Mouse (Mus musculus) hindbrain, embryonic 13.5 days (tissue): ENCODE data around the gene Sfmbt2. TPM values are rescaled to one million over a fixed set of nuclear protein-coding genes. Genes with fewer than 3 reads are reported as not detected.

Source experiments
- ATAC-seq: fragments of 200-750 bp; cut with Nextera tagmentation; 2 replicates; pipeline ENCODE4 v1.8.0; 2017; ENCODE audit warnings: moderate TSS enrichment; ENCODE audit not compliant: low FRiP score
- H3K27ac ChIP-seq: fragments of 300-500 bp; sonication (generic); 2 replicates; pipeline ENCODE4 v1.5.1; 2015; ENCODE audit warnings: inconsistent platforms, mild to moderate bottlenecking, moderate library complexity
- H3K27me3 ChIP-seq: fragments of 300-500 bp; sonication (generic); 2 replicates; pipeline ENCODE4 v1.6.1; 2015; ENCODE audit warnings: mild to moderate bottlenecking, inconsistent platforms
- H3K36me3 ChIP-seq: fragments of 300-500 bp; sonication (generic); 2 replicates; pipeline ENCODE4 v1.6.1; 2015; ENCODE audit warnings: mild to moderate bottlenecking, inconsistent platforms
- H3K4me1 ChIP-seq: fragments of 300-500 bp; sonication (generic); replicated peaks from 2 replicates; pipeline ENCODE4 v1.6.1; 2015; ENCODE audit warnings: inconsistent platforms
- H3K4me2 ChIP-seq: fragments of 300-500 bp; sonication (generic); 2 replicates; pipeline ENCODE4 v1.6.1; 2015; ENCODE audit warnings: inconsistent platforms, mild to moderate bottlenecking, moderate library complexity
- H3K4me3 ChIP-seq: fragments of 300-500 bp; sonication (generic); 2 replicates; pipeline ENCODE4 v1.5.1; 2015; ENCODE audit warnings: mild to moderate bottlenecking, inconsistent platforms
- H3K9ac ChIP-seq: fragments of 300-500 bp; sonication (generic); 2 replicates; pipeline ENCODE4 v1.6.1; 2015; ENCODE audit warnings: mild to moderate bottlenecking, inconsistent platforms
- H3K9me3 ChIP-seq: fragments of 300-500 bp; sonication (generic); 2 replicates; pipeline ENCODE4 v1.6.1; 2016; ENCODE audit warnings: inconsistent platforms
- WGBS: fragments of 180-500 bp; shearing (Covaris S2); methylation state at CpG from one replicate; pipeline ENCODE4 v1.1.7; 2015; 5-methylcytosine and 5-hydroxymethylcytosine counted together
- polyA plus RNA-seq: library from polyadenylated mRNA; unstranded; fragments of >200 nt; fragmentation: Nextera tagmentation; extraction: Ambion mirVana; gene quantifications from 2 replicates; pipeline ENCODE4 v1.2.1, GENCODE M21; 2015

Sfmbt2 gene
- polyA plus RNA-seq, 1 experiment from 2014 or later: 4.6 TPM

DNA sequence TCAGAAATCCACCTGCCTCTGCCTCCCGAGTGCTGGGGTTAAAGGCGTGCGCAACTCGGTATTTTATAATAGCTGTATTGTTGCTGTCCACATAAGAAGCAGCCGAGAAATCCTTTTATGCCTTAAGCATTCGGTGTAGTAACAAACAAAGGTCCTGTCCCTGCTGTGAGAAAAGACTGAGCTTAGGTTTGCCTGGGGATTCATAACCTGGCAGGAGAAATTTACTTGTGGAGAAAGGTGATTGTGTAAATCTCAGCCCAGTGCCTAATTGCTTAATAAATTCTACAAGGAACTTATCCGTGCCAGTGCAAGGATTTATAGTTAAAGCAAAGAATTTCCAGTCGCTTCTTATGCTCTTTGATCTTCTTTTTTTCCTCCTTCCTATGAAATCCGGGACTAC lies 71.5 kb downstream of the Sfmbt2 start:
- 82% methylated on average over 9 of the region's 9 CpGs for WGBS
- H3K27ac ChIP-seq: no peak overlapping the region
- 0 out of 2 replicates have a peak, but pooled peaks cover 4% of the 10 kb centered on the region for H3K4me1 ChIP-seq
- H3K4me2 ChIP-seq: no peak overlapping the region
- H3K9me3 ChIP-seq: no peaks in the 10 kb centered on the region
- H3K36me3 ChIP-seq: no peaks in the 10 kb centered on the region
- no peak overlapping the region for H3K9ac ChIP-seq
- no peaks in the 10 kb centered on the region for H3K27me3 ChIP-seq
- no peak for ATAC-seq
- no peak overlapping the region for H3K4me3 ChIP-seq

DNA sequence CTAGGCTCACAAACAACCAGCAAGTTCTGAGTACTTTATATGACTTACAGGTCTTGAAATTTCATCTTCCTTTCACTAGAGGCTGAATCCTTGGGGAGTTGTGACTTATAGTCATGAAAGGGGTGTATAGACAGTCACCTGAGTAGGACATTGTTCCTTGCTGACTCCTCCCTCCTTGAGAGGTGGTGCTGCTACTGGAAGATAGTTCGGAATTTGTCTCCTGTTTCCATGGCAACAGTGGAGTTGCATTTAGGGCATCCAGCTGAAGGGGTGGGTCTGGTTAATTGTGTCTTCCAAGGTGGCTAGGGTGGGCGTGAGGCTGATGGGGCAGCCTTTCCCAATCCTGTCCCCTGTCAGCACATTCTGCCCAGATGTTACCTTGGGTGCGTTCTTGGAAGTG lies 83.3 kb downstream of the Sfmbt2 start:
- Histone ChIP-seq H3K27ac (no peak overlapping the region), H3K9me3 (no peaks in the 10 kb centered on the region), H3K9ac (no peak overlapping the region), H3K36me3 (no peaks in the 10 kb centered on the region), H3K27me3 (no peaks in the 10 kb centered on the region), H3K4me2 (no peak overlapping the region), H3K4me1 (no peaks in the 10 kb centered on the region), H3K4me3 (no peak overlapping the region)
- ATAC-seq: no peak
- WGBS: 45% methylated on average over 3 of the region's 3 CpGs

GRCm38 (mm10) chr2:10458309-10458708 lies 88.0 kb downstream of the Sfmbt2 start:
- H3K27me3 ChIP-seq: no peaks in the 10 kb centered on the region
- H3K36me3 ChIP-seq: no peaks in the 10 kb centered on the region
- H3K9me3 ChIP-seq: no peaks in the 10 kb centered on the region
- WGBS: 91% methylated on average over 12 of the region's 12 CpGs
- no peaks in the 10 kb centered on the region for H3K4me1 ChIP-seq
- no peak for ATAC-seq
- no peak overlapping the region for H3K4me3 ChIP-seq
- H3K27ac ChIP-seq: no peak overlapping the region
- no peak overlapping the region for H3K4me2 ChIP-seq
- H3K9ac ChIP-seq: no peak overlapping the region

- 88% methylated on average over 2 of the region's 2 CpGs for WGBS
- no peak for ATAC-seq
- no peak overlapping the region for H3K9ac ChIP-seq
- H3K27ac ChIP-seq: no peak overlapping the region
- no peak overlapping the region for H3K4me2 ChIP-seq
- no peaks in the 10 kb centered on the region for H3K4me1 ChIP-seq
- no peak overlapping the region for H3K4me3 ChIP-seq
- no peaks in the 10 kb centered on the region for H3K9me3 ChIP-seq
- no peaks in the 10 kb centered on the region for H3K36me3 ChIP-seq
- H3K27me3 ChIP-seq: no peaks in the 10 kb centered on the region
Measured at GRCm38 (mm10) chr2:10516516-10516915, 146.2 kb downstream of the Sfmbt2 start.

DNA sequence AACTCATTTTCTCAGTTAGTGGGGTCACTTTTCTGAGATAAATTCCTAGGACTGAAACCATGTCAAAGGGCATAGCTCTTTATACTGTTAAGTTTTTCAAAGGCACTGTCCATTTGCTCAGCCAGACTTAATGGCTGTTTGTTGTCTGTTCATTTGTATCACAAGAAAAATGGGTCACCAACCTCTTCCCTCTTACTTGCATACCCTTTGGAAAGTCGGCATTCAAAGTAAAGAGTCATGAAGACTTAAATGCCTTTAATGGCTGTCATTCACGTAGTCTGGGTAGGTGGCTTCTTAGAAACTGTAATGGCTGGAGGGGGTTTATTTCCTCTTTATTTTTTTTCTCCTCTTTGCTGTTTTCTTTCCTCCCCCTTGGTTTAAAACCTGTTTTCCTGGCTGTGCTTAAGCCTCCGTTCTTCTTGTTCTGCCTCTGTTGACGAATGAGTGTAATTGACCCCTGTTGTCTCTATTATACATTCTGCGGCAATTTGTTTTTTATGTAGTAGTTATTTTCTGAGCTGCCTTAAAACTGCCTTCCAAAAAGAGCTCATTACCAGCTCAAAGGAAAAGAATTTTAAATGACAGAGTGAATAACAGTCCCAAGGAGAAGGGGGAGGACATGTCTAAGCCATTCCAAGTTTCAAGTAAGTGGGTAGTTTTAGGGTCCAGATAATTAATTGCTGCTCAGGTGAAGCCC lies 151.6 kb downstream of the Sfmbt2 start:
- no peaks in the 10 kb centered on the region for H3K36me3 ChIP-seq
- peaks cover 2% of the 10 kb centered on the region; the same call in 1 of the 2 replicates for H3K27me3 ChIP-seq
- WGBS: 18% methylated on average over 5 of the region's 5 CpGs
- no peaks in the 10 kb centered on the region for H3K9me3 ChIP-seq
- no peak for ATAC-seq
- no peak overlapping the region for H3K4me2 ChIP-seq
- no peak overlapping the region for H3K27ac ChIP-seq
- peaks cover 13% of the 10 kb centered on the region for H3K4me1 ChIP-seq
- H3K9ac ChIP-seq: no peak overlapping the region
- no peak overlapping the region for H3K4me3 ChIP-seq

GRCm38 (mm10) chr2:10525622-10526021 lies 155.3 kb downstream of the Sfmbt2 start:
- peaks cover 2% of the 10 kb centered on the region; the same call in 1 of the 2 replicates for H3K27me3 ChIP-seq
- H3K9ac ChIP-seq: no peak overlapping the region
- ATAC-seq: peak; percentile 90
- no peaks in the 10 kb centered on the region for H3K36me3 ChIP-seq
- 0 out of 2 replicates have a peak overlapping the region, but pooled peaks have one; percentile 15 for H3K4me2 ChIP-seq
- 33% methylated on average over 7 of the region's 7 CpGs for WGBS
- H3K4me3 ChIP-seq: no peak overlapping the region
- H3K27ac ChIP-seq: no peak overlapping the region
- no peaks in the 10 kb centered on the region for H3K9me3 ChIP-seq
- H3K4me1 ChIP-seq: peaks cover 13% of the 10 kb centered on the region

GRCm38 (mm10) chr2:10541762-10542161 lies 171.5 kb downstream of the Sfmbt2 start:
- Histone ChIP-seq H3K27me3 (no peaks in the 10 kb centered on the region), H3K4me3 (no peak overlapping the region), H3K9ac (no peak overlapping the region), H3K9me3 (no peaks in the 10 kb centered on the region), H3K4me2 (no peak overlapping the region), H3K4me1 (no peaks in the 10 kb centered on the region), H3K27ac (no peak overlapping the region), H3K36me3 (no peaks in the 10 kb centered on the region)
- no peak for ATAC-seq
- 94% methylated on average over 4 of the region's 4 CpGs for WGBS

- Histone ChIP-seq H3K9ac (no peak overlapping the region), H3K9me3 (no peaks in the 10 kb centered on the region), H3K27ac (no peak overlapping the region), H3K27me3 (no peaks in the 10 kb centered on the region), H3K36me3 (no peaks in the 10 kb centered on the region), H3K4me2 (no peak overlapping the region), H3K4me3 (no peak overlapping the region), H3K4me1 (no peaks in the 10 kb centered on the region)
- WGBS: 81% methylated on average over 7 of the region's 7 CpGs
- ATAC-seq: no peak
Measured at GRCm38 (mm10) chr2:10542388-10542787, 172.1 kb downstream of the Sfmbt2 start.

DNA sequence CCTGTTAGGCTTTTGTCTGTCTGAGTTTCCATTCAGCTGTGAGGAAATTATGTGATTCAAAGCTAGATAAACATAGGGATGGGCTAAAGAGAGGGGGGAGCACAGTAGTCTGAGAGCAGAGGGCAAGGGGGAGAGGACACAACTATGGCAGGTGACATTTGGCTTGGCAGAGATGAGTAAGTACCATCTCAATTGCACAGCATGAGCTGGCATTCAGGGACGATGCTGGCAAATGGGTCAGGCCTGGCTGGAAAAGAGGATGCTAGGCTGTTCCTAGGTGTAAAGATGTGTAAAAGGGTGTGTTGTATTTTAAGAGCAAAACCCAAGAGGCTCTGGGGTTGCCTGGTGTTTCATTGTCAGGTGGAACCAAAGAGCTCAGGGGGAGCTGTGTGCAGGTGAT lies 188.5 kb downstream of the Sfmbt2 start:
- no peak overlapping the region for H3K4me3 ChIP-seq
- 48% methylated on average over 1 of the region's 1 CpGs for WGBS
- no peaks in the 10 kb centered on the region for H3K9me3 ChIP-seq
- H3K27me3 ChIP-seq: no peaks in the 10 kb centered on the region
- H3K4me2 ChIP-seq: no peak overlapping the region
- ATAC-seq: no peak
- H3K27ac ChIP-seq: no peak overlapping the region
- no peak overlapping the region for H3K9ac ChIP-seq
- H3K4me1 ChIP-seq: no peaks in the 10 kb centered on the region
- H3K36me3 ChIP-seq: no peaks in the 10 kb centered on the region

DNA sequence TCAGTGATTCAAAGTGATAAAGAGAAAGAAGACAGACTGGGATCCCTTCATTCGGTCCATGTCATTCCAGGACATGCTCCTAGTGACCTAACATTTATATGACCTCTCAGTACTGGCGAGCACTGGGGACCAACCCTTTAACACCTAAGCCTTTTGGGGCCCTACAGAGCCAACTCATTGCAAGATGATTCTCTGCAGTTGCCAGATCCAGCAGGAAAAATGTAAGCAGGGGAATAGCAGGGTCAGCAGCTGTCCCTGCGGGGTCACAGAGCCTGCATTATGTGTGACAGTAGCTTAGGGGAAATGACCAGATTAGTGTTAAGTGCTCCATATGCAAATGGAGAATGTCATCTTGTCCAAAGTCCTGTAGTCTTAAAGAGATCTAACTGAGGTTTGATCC lies 195.2 kb downstream of the Sfmbt2 start:
- WGBS: 84% methylated on average over 3 of the region's 3 CpGs
- no peak for ATAC-seq
- no peak overlapping the region for H3K27ac ChIP-seq

GRCm38 (mm10) chr2:10569392-10569791 lies 199.1 kb downstream of the Sfmbt2 start:
- no peaks in the 10 kb centered on the region for H3K27me3 ChIP-seq
- peak; percentile 68 for ATAC-seq
- H3K4me2 ChIP-seq: peak overlapping the region; percentile 6; the same call in 1 of the 2 replicates
- no peak overlapping the region for H3K4me3 ChIP-seq
- no peaks in the 10 kb centered on the region for H3K36me3 ChIP-seq
- no peak overlapping the region for H3K9ac ChIP-seq
- H3K9me3 ChIP-seq: no peaks in the 10 kb centered on the region
- no peak overlapping the region for H3K27ac ChIP-seq
- no peaks in the 10 kb centered on the region for H3K4me1 ChIP-seq
- 50% methylated on average over 6 of the region's 6 CpGs for WGBS

More for the DNA sequence above, 195.2 kb downstream of the Sfmbt2 start:
- Histone ChIP-seq H3K9me3 (no peaks in the 10 kb centered on the region), H3K36me3 (no peaks in the 10 kb centered on the region), H3K4me2 (no peak overlapping the region), H3K27me3 (no peaks in the 10 kb centered on the region), H3K9ac (no peak overlapping the region), H3K4me1 (no peaks in the 10 kb centered on the region), H3K4me3 (no peak overlapping the region)

- 93% methylated on average over 4 of the region's 4 CpGs for WGBS
- H3K9me3 ChIP-seq: no peaks in the 10 kb centered on the region
Measured at GRCm38 (mm10) chr2:10572311-10572710, 202.0 kb downstream of the Sfmbt2 start.

More at GRCm38 (mm10) chr2:10572311-10572710, 202.0 kb downstream of the Sfmbt2 start:
- Histone ChIP-seq H3K4me2 (no peak overlapping the region), H3K4me1 (no peaks in the 10 kb centered on the region), H3K4me3 (no peak overlapping the region), H3K36me3 (no peaks in the 10 kb centered on the region), H3K27me3 (no peaks in the 10 kb centered on the region), H3K9ac (no peak overlapping the region), H3K27ac (no peak overlapping the region)
- no peak for ATAC-seq
